Mouse (Mus musculus) stomach, embryonic 16.5 days (tissue): ENCODE data around the gene Ccdc114. TPM values are rescaled to one million over a fixed set of nuclear protein-coding genes. Genes with fewer than 3 reads are reported as not detected.

ENCODE experiments used
- ATAC-seq: fragments of 200-750 bp; cut with Nextera tagmentation; 2 replicates; pipeline ENCODE4 v1.8.0; 2017; ENCODE audit warnings: moderate number of reproducible peaks, moderate TSS enrichment; ENCODE audit not compliant: insufficient read depth, low FRiP score
- H3K27ac ChIP-seq: fragments of 300-500 bp; sonication (generic); 2 replicates; pipeline ENCODE4 v1.5.1; 2014; ENCODE audit warnings: low read length
- H3K27me3 ChIP-seq: fragments of 300-500 bp; sonication (generic); 2 replicates; pipeline ENCODE4 v1.6.1; 2014; ENCODE audit warnings: low read length, control low read depth, mixed read lengths; ENCODE audit not compliant: control insufficient read depth, insufficient read depth
- H3K36me3 ChIP-seq: fragments of 300-500 bp; sonication (generic); 2 replicates; pipeline ENCODE4 v1.6.1; 2014; ENCODE audit warnings: low read length; ENCODE audit not compliant: control insufficient read depth, insufficient read depth
- H3K4me1 ChIP-seq: fragments of 300-500 bp; sonication (generic); 2 replicates; pipeline ENCODE4 v1.6.1; 2014; ENCODE audit warnings: low read length, control low read depth, mixed read lengths; ENCODE audit not compliant: control insufficient read depth, insufficient read depth
- H3K4me2 ChIP-seq: fragments of 300-500 bp; sonication (generic); 2 replicates; pipeline ENCODE4 v1.6.1; 2014; ENCODE audit warnings: low read depth, low read length, mixed read lengths
- H3K4me3 ChIP-seq: fragments of 300-500 bp; sonication (generic); replicated peaks from 2 replicates; pipeline ENCODE4 v1.5.1; 2014; ENCODE audit warnings: mild to moderate bottlenecking, low read length
- H3K9ac ChIP-seq: fragments of 300-500 bp; sonication (generic); 2 replicates; pipeline ENCODE4 v1.6.1; 2014; ENCODE audit warnings: low read length
- H3K9me3 ChIP-seq: fragments of 300-500 bp; sonication (generic); replicated peaks from 2 replicates; pipeline ENCODE4 v1.6.1; 2016; ENCODE audit warnings: low read length, control low read depth; ENCODE audit not compliant: control insufficient read depth
- WGBS: fragments of 180-500 bp; shearing (Covaris S2); extraction: QIAGEN DNeasy Blood & Tissue Kit; methylation state at CpG from one replicate; pipeline ENCODE4 v1.1.7; 2014; 5-methylcytosine and 5-hydroxymethylcytosine counted together
- polyA plus RNA-seq: library from polyadenylated mRNA; unstranded; fragments of >200 nt; fragmentation: Nextera tagmentation; extraction: Ambion mirVana; gene quantifications from 2 replicates; pipeline ENCODE4 v1.2.1, GENCODE M21; 2015

Ccdc114 gene
- polyA plus RNA-seq, 1 experiment from 2014 or later: 4.1 TPM

DNA sequence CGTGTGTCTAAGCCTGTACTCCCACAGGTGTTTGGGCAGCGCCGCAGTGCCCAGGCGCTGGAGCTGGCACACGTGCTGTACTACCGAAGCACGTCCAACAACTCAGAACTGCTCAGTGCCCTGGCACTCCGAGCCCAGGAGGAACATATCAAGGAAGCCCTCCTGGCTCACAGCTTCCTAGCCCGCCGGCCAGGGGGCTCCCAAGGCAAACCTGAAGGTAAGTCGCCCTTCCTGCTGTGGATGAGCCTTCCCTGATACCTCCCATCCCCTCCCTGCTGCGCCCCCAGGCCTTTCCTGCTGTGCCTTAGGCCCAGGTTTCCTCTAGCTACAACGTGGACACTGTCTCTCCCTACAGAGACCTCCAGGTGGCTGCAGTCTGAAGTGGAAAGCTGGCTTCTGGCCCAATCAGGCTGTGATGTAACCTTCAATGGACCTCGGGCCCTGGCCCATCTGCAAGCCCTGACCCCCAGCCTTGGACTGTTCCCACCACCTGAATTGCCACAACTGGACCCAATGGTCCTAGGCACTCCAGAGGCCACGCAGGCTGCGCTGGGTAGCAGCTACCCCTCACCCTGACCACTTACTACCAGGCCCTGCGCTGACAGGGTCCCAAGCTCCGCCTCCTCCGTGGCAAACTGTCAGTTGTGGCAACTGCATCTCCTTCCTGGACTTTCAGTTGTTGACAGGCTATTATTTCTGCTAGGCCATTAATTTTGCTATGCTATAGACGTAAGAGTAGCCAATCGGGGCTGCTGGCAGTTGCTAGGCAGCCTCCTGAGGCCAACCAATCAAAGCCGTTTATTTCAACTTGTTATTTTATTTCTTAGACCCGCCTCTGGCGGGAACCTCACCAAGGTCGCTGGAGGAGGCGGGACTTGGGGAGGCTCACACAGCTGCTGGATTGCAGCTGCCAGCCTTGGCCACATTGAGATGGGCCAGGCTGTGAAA, 7.5 kb upstream of the Ccdc114 start:
- WGBS: 32% methylated on average over 26 of the region's 26 CpGs
- Histone ChIP-seq H3K9me3 (no peaks in the 10 kb centered on the region), H3K4me1 (peaks cover 49% of the 10 kb centered on the region), H3K4me3 (peak overlapping the region; percentile 37), H3K27ac (peak overlapping the region; percentile 89), H3K27me3 (no peaks in the 10 kb centered on the region), H3K9ac (peak overlapping the region; percentile 70), H3K4me2 (peak overlapping the region; percentile 57), H3K36me3 (no peaks in the 10 kb centered on the region)
- peak; percentile 84 for ATAC-seq

DNA sequence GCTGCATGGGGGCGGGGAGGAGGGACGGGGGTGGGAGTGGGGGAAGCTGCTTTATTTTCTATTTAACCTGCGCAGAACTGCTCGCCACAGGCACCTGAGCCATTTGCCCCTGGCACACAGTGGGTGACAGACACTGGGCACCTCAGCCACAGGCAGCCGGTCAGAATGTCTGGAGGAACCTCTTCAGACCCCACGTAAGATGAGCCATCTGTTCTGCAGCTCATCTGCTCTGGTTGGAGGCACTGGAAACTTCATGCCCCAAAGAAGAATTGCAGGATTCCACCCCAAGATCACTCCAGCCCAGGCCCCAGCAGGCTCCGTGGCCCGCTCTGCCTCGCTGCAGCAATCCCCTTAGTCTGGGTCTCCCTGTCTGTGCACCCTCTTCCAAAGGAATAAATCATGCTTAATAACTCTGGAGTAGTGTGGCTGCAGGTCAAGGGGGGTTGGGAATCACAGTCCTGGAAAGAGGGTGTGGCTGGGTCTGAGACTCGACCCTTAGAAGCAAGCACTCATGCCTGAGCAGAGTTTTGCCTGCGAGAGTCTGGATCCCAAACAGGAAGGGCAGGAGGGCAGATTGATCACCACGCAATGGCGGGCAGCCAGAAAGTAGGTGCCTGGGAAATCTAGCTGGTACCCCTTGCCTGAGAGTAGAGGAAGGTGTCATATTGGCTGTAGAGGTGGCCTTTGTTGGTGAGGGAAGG, 6.7 kb upstream of the Ccdc114 start:
- WGBS: 12% methylated on average over 13 of the region's 13 CpGs
- Histone ChIP-seq H3K9me3 (no peaks in the 10 kb centered on the region), H3K27ac (peak overlapping the region; percentile 89), H3K4me2 (peak overlapping the region; percentile 57), H3K27me3 (no peaks in the 10 kb centered on the region), H3K36me3 (no peaks in the 10 kb centered on the region), H3K4me1 (peaks cover 58% of the 10 kb centered on the region), H3K9ac (peak overlapping the region; percentile 70), H3K4me3 (0 out of 2 replicates have a peak overlapping the region, but pooled peaks have one; percentile 22)
- no peak for ATAC-seq

DNA sequence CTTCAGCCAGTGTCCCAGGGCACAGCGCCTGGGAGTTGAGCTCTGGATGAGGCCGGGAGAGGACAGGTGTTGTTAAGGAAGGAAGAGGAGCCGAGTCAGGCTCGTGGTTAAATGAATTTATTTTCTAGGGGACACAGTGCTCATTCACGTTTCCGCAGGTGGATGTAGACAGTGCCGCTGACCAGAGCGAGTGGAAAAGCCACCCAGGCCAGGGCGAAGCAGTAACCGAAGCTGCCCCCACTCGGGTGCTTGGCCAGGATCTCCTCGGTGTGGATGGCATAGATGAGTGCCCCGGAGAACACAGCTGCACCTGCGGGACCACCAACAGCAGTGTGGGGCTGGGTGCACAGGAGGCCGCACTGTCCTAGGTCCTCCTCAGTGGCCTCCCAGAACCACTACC, 5.9 kb upstream of the Ccdc114 start:
- ATAC-seq: no peak
- Histone ChIP-seq H3K9ac (peak overlapping the region; percentile 70), H3K4me2 (no peak overlapping the region), H3K36me3 (no peaks in the 10 kb centered on the region), H3K27ac (peak overlapping the region; percentile 89), H3K27me3 (no peaks in the 10 kb centered on the region), H3K9me3 (no peaks in the 10 kb centered on the region), H3K4me1 (peaks cover 65% of the 10 kb centered on the region), H3K4me3 (no peak overlapping the region)
- 70% methylated on average over 15 of the region's 15 CpGs for WGBS

DNA sequence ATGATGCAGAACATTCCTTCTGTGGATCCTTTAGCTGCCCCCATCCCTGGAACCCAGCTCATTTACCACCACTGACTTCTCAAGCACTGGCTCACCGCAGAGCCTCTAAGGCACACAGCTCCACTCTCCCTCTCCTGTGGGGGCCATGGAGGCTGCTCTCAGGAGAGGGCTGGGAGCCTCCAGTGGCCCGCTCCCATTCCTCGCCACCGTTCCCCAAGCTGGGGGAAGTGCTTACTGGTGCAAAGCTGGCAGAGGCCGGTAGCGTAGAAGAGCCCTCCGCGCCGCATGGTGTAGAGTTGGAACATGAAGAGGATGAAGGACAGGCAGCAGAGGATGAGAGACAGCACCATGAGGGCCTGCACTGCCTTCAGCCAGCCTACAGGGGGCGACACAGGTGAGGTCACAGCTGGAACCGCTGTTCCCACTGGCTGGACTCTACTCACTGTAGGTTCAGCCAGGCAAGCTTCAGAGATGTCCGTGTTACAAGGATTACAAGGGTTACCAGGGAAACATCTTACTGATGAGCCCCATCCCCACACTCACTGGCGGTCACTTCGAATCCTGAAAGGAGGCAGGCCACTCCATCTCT, 4.7 kb upstream of the Ccdc114 start:
- Histone ChIP-seq H3K36me3 (no peaks in the 10 kb centered on the region), H3K9me3 (no peaks in the 10 kb centered on the region), H3K4me3 (peak overlapping the region; percentile 62; the same call in 1 of the 2 replicates), H3K4me1 (peaks cover 67% of the 10 kb centered on the region), H3K27ac (no peak overlapping the region), H3K4me2 (peak overlapping the region; percentile 62), H3K27me3 (no peaks in the 10 kb centered on the region), H3K9ac (peak overlapping the region; percentile 2; the same call in 1 of the 2 replicates)
- no peak for ATAC-seq
- WGBS: 64% methylated on average over 14 of the region's 14 CpGs

DNA sequence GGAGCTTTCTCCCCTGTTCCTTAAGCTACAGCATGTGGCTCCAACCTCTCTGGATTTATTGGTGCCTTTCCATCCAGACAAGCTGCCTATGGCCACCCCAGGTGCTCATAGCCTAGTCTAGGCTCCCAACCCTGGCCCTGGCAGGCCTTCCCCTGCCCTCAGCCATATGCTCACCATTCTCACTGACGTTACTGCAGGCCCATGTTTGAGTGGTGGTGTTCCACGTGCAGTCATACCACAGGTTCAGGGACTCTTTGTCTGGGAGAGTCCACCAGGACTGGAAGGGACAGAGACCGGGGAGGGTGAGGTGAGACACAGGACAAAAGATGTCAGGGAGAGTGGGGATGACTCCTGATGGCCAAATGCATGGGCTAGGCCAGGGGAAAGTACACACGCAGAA, 4.1 kb upstream of the Ccdc114 start:
- Histone ChIP-seq H3K4me3 (peak overlapping the region; percentile 62), H3K9me3 (no peaks in the 10 kb centered on the region), H3K27me3 (no peaks in the 10 kb centered on the region), H3K36me3 (no peaks in the 10 kb centered on the region), H3K4me2 (peak overlapping the region; percentile 62), H3K9ac (peak overlapping the region; percentile 84), H3K27ac (peak overlapping the region; percentile 9; the same call in 1 of the 2 replicates), H3K4me1 (peaks cover 70% of the 10 kb centered on the region)
- no peak for ATAC-seq
- WGBS: 51% methylated on average over 4 of the region's 4 CpGs

DNA sequence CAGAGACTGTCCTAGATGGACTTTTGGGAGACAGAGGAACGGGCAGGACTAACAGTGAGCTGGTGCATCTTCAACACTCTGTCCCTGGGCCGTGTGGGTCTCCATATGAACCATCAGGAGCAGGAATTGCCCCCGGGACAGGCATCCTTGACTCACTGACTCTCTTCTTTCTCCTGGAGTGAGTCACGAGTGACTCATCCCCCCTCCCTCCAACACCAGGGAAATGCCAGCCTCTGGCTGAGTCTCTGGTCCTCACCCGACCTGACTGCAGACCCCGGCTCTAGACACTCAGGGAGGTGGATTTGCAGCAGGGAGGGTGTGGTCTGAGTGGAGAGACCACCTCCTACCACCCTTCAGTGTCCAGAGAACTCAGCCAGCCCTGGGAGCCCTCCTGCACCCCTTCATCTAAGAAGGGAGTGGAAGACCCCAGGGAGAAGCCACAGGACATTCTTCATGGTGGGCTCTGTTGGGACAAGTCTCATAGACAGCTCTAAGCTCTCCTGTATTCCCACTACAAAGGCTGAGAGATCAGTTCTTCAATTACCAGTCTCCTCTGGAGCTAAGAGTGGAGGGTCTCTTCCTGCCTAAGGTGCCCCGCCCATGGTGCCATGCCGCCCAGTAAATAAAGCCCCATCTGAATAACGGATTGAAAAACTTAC, 3.2 kb upstream of the Ccdc114 start:
- H3K27me3 ChIP-seq: no peaks in the 10 kb centered on the region
- peak; percentile 1; the same call in 1 of the 2 replicates for ATAC-seq
- no peaks in the 10 kb centered on the region for H3K36me3 ChIP-seq
- peak overlapping the region; percentile 97 for H3K27ac ChIP-seq
- WGBS: 14% methylated on average over 9 of the region's 9 CpGs
- peak overlapping the region; percentile 84 for H3K9ac ChIP-seq
- no peaks in the 10 kb centered on the region; the same call in 1 of the 2 replicates for H3K9me3 ChIP-seq
- H3K4me2 ChIP-seq: peak overlapping the region; percentile 62
- peaks cover 69% of the 10 kb centered on the region for H3K4me1 ChIP-seq
- H3K4me3 ChIP-seq: peak overlapping the region; percentile 62

DNA sequence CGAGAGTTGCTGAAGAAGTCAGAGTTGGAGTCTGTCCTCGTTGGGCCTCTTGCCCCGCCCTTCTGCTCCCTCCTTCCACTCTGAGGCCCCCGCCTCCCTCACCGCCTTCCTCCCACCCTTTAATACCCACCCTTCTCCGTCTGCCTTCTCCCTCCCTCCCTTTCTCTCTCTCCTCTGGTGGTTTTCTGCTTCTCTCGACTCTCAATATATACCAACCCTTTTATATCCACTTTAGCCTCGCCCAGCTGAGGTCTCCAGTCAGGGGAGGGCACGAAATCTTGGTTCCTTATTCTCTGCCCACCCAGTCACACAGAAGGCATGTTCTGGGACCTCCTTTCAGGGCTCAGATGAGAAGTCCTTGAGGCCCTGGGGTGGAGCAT, 2.6 kb upstream of the Ccdc114 start, which contains the start of gene Emp3:
Emp3 (minus strand) TSS at position 163 of the 380 bp plus-strand sequence.
- Histone ChIP-seq H3K4me3 (peak within 1 kb of the TSS; percentile 62), H3K9me3 (no peaks in the 10 kb centered on the region; the same call in 1 of the 2 replicates), H3K27me3 (no peaks in the 10 kb centered on the region), H3K36me3 (no peaks in the 10 kb centered on the region), H3K4me1 (peaks cover 63% of the 10 kb centered on the region), H3K27ac (peak within 1 kb of the TSS; percentile 97), H3K9ac (peak within 1 kb of the TSS; percentile 84), H3K4me2 (peak within 1 kb of the TSS; percentile 62)
- peak; percentile 11; the same call in 1 of the 2 replicates for ATAC-seq
- 11% methylated on average over 9 of the region's 9 CpGs for WGBS

DNA sequence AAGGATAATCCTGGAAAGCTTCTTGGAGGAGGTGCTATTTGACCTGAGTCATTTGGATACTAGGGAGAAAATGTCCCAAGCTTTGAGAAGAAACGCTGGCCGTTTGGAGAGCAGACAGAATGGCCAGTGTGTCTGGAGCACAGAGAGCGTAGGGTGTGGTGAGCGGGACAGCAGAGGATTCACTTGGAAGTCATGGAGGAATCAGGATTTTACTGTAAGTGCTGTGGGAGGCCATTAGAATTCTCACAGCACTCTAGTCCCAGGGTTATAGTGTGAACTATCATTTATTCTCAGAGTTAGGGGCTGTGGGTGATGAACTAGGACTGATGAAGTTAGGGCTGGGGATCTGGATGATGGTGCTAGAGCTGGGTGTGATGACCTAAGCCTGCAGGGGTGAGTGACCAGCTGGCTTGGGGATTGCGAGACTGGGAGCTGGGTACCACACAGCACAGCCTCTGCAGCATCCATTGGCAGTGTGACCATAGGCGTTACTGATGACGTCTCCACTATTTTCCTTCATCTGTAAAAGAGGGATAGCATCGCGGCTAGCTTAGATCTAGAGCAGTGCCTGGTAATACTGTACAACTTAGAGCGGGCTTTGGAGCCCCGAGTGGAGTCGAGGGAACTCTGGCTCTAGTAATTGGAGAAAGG, 1.8 kb upstream of the Ccdc114 start:
- Histone ChIP-seq H3K36me3 (no peaks in the 10 kb centered on the region), H3K4me3 (no peak overlapping the region), H3K4me1 (peaks cover 57% of the 10 kb centered on the region), H3K9me3 (no peaks in the 10 kb centered on the region; the same call in 1 of the 2 replicates), H3K4me2 (peak overlapping the region; percentile 55; the same call in 1 of the 2 replicates), H3K27ac (peak overlapping the region; percentile 97), H3K27me3 (no peaks in the 10 kb centered on the region), H3K9ac (peak overlapping the region; percentile 60)
- no peak for ATAC-seq
- 73% methylated on average over 12 of the region's 12 CpGs for WGBS
